Mouse (Mus musculus): ENCODE results near the gene Mvb12b.
"Not testable (repeated sequence)": the region's sequence is repeated elsewhere in the genome, so short reads cannot be mapped to it uniquely, and the experiment has no call there.

- TF ChIP-seq CTCF (IDR thresholded peaks at IDR 0.05; ENCODE audit: control insufficient read depth, insufficient read depth, insufficient read length); USF1 (IDR thresholded peaks at IDR 0.05; ENCODE audit: low read depth): not testable (repeated sequence)
These were observed 25.9 kb upstream of the Mvb12b start for GRCm38 (mm10) chr2:33913598-33913997.
